27 mouse cellular contexts compared by ENCODE assay signal in the genomic region with DNA sequence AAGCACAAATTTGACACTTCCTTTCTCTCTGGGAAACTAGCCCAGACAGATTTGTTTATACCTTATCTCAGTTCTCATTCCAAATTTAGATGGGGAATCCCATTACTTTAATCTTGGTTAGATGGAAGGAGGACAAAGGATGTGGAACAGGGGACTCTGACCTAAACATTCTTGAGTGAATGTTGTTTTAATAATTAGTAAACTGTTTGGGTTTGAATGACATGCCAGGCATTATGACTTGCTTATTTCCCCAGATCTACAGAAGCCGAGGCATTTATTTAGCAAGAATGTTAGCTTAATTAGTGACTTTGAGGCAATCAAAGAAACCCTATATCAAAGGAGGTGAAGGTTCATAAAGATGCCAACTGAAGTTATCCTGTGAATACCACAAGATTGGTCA.
DNase-seq lines count a peak whose midpoint lies in the region; ATAC-seq and TF ChIP-seq lines count a peak whose summit lies in the region.
"Had no signal": no experiment of that assay in that cellular context is flagged by ENCODE, and none has a peak within 500 bp of the region (broad histone marks: within the 10 kb centered on the region; RNA-seq: fewer than 3 reads in every experiment).

No protein-coding gene starts in this region.

- TF ChIP-seq POLR2A in liver, adult 2 months (IDR thresholded peaks at IDR 0.05; ENCODE audit: extremely low read depth, insufficient read depth, low read length): no peak

- no peaks in the 10 kb centered on the region; the same call in 1 of the 2 replicates for H3K9me3 ChIP-seq in liver, postnatal 0 days (ENCODE audit: low read length)
- no peaks in the 10 kb centered on the region for H3K9me3 ChIP-seq in lung, embryonic 15.5 days
- H3K9me3 ChIP-seq in lung, postnatal 0 days (ENCODE audit: low read length): no peaks in the 10 kb centered on the region
- H3K9me3 ChIP-seq: embryonic facial prominence, embryonic 13.5 days; embryonic facial prominence, embryonic 15.5 days; forebrain, embryonic 10.5 days; forebrain, embryonic 12.5 days; G1E had no signal

- ATAC-seq in liver, postnatal 0 days: no peak
- peak; percentile 46; the same call in 1 of the 2 replicates for ATAC-seq in lung, embryonic 15.5 days (ENCODE audit: borderline replicate concordance, extremely low read depth, low FRiP score, low TSS enrichment)
- no peak for ATAC-seq in lung, postnatal 0 days
- ATAC-seq: CD4-positive, CD25-positive, alpha-beta regulatory T cell, adult 4 months; forebrain, embryonic 14.5 days; forebrain, embryonic 16.5 days had no signal

- H3K9ac ChIP-seq in liver, adult 2 months (ENCODE audit: low read depth, low read length): no peak overlapping the region
- H3K9ac ChIP-seq in liver, postnatal 0 days (replicated peaks): no peak overlapping the region
- no peak overlapping the region for H3K9ac ChIP-seq in lung, embryonic 15.5 days
- no peak overlapping the region for H3K9ac ChIP-seq in lung, postnatal 0 days (replicated peaks; ENCODE audit: low read depth)
- H3K9ac ChIP-seq: embryonic facial prominence, embryonic 13.5 days; embryonic facial prominence, embryonic 15.5 days; forebrain, embryonic 12.5 days had no signal

- H3K36me3 ChIP-seq in liver, adult 2 months (ENCODE audit: control insufficient read depth, insufficient read depth, low read length): no peaks in the 10 kb centered on the region
- H3K36me3 ChIP-seq in liver, postnatal 0 days (replicated peaks; ENCODE audit: insufficient read depth, low read length): no peaks in the 10 kb centered on the region
- H3K36me3 ChIP-seq in lung, embryonic 15.5 days: no peaks in the 10 kb centered on the region
- H3K36me3 ChIP-seq in lung, postnatal 0 days (ENCODE audit: insufficient read depth, low read length): no peaks in the 10 kb centered on the region
- H3K36me3 ChIP-seq: embryonic facial prominence, embryonic 13.5 days; embryonic facial prominence, embryonic 15.5 days; forebrain, embryonic 10.5 days; forebrain, embryonic 12.5 days; G1E had no signal

- H3K4me3 ChIP-seq in liver, adult 2 months (ENCODE audit: insufficient read depth, low read depth, low read length): no peak overlapping the region
- no peak overlapping the region for H3K4me3 ChIP-seq in liver, postnatal 0 days (ENCODE audit: low read depth, low read length)
- no peak overlapping the region for H3K4me3 ChIP-seq in lung, embryonic 15.5 days
- H3K4me3 ChIP-seq in lung, postnatal 0 days (ENCODE audit: low read depth, low read length): no peak overlapping the region
- H3K4me3 ChIP-seq: embryonic facial prominence, embryonic 13.5 days; embryonic facial prominence, embryonic 15.5 days; erythroblast, embryonic 14.5 days; forebrain, embryonic 10.5 days; forebrain, embryonic 12.5 days had no signal

- peak; percentile 35 for DNase-seq in liver, adult 2 months (ENCODE audit: extremely low read depth, low read depth, low spot score)
- DNase-seq in liver, postnatal 0 days: no peak
- DNase-seq in lung, postnatal 10 days: no peak
- peak; percentile 6 for DNase-seq in lung, postnatal 0 days (ENCODE audit: low spot score)
- no peak for DNase-seq in lung, postnatal 25 days (ENCODE audit: low spot score)
- DNase-seq: adrenal gland, adult 2 months; adrenal gland, postnatal 10 days; adrenal gland, postnatal 25 days; B cell, adult 2 months; cerebellum, adult 11 months; cerebellum, adult 18-20 months; cerebellum, adult 8-10 months; cerebellum, adult 9-11 months; cerebellum, postnatal 14 days; cerebellum, postnatal 36 days; embryo, embryonic 11 days had no signal

- no peak for TF ChIP-seq EP300 in liver, postnatal 0 days (IDR thresholded peaks at IDR 0.05; ENCODE audit: low read depth)
- 0 out of 2 replicates have a peak, but pooled peaks have one; percentile 10 for TF ChIP-seq EP300 in lung, postnatal 0 days (IDR thresholded peaks at IDR 0.05)

- no peak overlapping the region for H3K27ac ChIP-seq in liver, adult 2 months (replicated peaks; ENCODE audit: insufficient read depth, low read depth, low read length)
- H3K27ac ChIP-seq in liver, postnatal 0 days (ENCODE audit: low read depth): no peak overlapping the region
- H3K27ac ChIP-seq in lung, embryonic 15.5 days: no peak overlapping the region
- H3K27ac ChIP-seq in lung, postnatal 0 days (ENCODE audit: low read length): no peak overlapping the region
- H3K27ac ChIP-seq: embryonic facial prominence, embryonic 13.5 days; embryonic facial prominence, embryonic 15.5 days; forebrain, embryonic 10.5 days; forebrain, embryonic 12.5 days had no signal

- H3K4me1 ChIP-seq in liver, adult 2 months (ENCODE audit: control insufficient read depth, insufficient read depth, low read length): no peaks in the 10 kb centered on the region
- no peaks in the 10 kb centered on the region for H3K4me1 ChIP-seq in liver, postnatal 0 days (ENCODE audit: insufficient read depth)
- H3K4me1 ChIP-seq in lung, embryonic 15.5 days: no peaks in the 10 kb centered on the region
- H3K4me1 ChIP-seq in lung, postnatal 0 days (ENCODE audit: insufficient read depth, low read depth, low read length): no peaks in the 10 kb centered on the region
- H3K4me1 ChIP-seq: embryonic facial prominence, embryonic 13.5 days; embryonic facial prominence, embryonic 15.5 days; forebrain, embryonic 10.5 days; forebrain, embryonic 12.5 days had no signal

- no peaks in the 10 kb centered on the region for H3K79me2 ChIP-seq in liver, adult 2 months (ENCODE audit: control insufficient read depth, insufficient read depth, low read length)

- TF ChIP-seq CTCF in liver, adult 2 months (IDR thresholded peaks at IDR 0.05; ENCODE audit: low read depth, low read length): no peak
- TF ChIP-seq CTCF in liver, postnatal 0 days (IDR thresholded peaks at IDR 0.05; ENCODE audit: low read depth): no peak
- TF ChIP-seq CTCF in lung, postnatal 0 days (IDR thresholded peaks at IDR 0.05): no peak

- H3K27me3 ChIP-seq in liver, adult 2 months (ENCODE audit: control insufficient read depth, insufficient read depth, low read length): no peaks in the 10 kb centered on the region
- H3K27me3 ChIP-seq in liver, postnatal 0 days (ENCODE audit: insufficient read depth, low read length): no peaks in the 10 kb centered on the region
- no peaks in the 10 kb centered on the region for H3K27me3 ChIP-seq in lung, embryonic 15.5 days
- no peaks in the 10 kb centered on the region for H3K27me3 ChIP-seq in lung, postnatal 0 days (replicated peaks; ENCODE audit: insufficient read depth, low read length)
- H3K27me3 ChIP-seq: CH12.LX; embryonic facial prominence, embryonic 13.5 days; embryonic facial prominence, embryonic 15.5 days; forebrain, embryonic 12.5 days had no signal

- H3K4me2 ChIP-seq in liver, postnatal 0 days (ENCODE audit: low read depth, low read length): no peak overlapping the region
- no peak overlapping the region for H3K4me2 ChIP-seq in lung, embryonic 15.5 days
- no peak overlapping the region for H3K4me2 ChIP-seq in lung, postnatal 0 days (replicated peaks; ENCODE audit: low read depth, low read length)
- H3K4me2 ChIP-seq: embryonic facial prominence, embryonic 13.5 days; embryonic facial prominence, embryonic 15.5 days; forebrain, embryonic 12.5 days had no signal

- 59% methylated on average over 1 of the region's 1 CpGs for WGBS in liver, adult 2 months
- 50% methylated on average over 1 of the region's 1 CpGs for WGBS in liver, postnatal 0 days (ENCODE audit: insufficient replicate concordance)
- 36% methylated on average over 1 of the region's 1 CpGs for WGBS in lung, embryonic 15.5 days
- 39% methylated on average over 1 of the region's 1 CpGs for WGBS in lung, postnatal 0 days

Comparison
In these comparisons a context has a peak if more than half of its experiments do, and no peak if none do; other contexts are left out.
1. DNase-seq: peak in liver, adult 2 months (single experiment) and lung, postnatal 0 days (single experiment); none in liver, postnatal 0 days (single experiment), lung, postnatal 10 days (single experiment) and lung, postnatal 25 days (single experiment).